ENCODE assay signal across 15 mouse cellular contexts in genomic region chr14:122823791-122824190, GRCm38 (mm10).
"Had no signal": no experiment of that assay in that cellular context is flagged by ENCODE, and none has a peak within 500 bp of the region (broad histone marks: within the 10 kb centered on the region; RNA-seq: fewer than 3 reads in every experiment).

No protein-coding gene starts in this region.

- H3K9ac ChIP-seq: neural tube, embryonic 15.5 days; stomach, embryonic 15.5 days had no signal

- H3K27ac ChIP-seq: neural tube, embryonic 15.5 days; stomach, embryonic 15.5 days; stomach, postnatal 0 days had no signal

- H3K36me3 ChIP-seq: neural tube, embryonic 15.5 days; stomach, embryonic 15.5 days had no signal

- H3K4me2 ChIP-seq: neural tube, embryonic 15.5 days; stomach, embryonic 15.5 days had no signal

- DNase-seq: retina, postnatal 1 day; right cerebral cortex, adult 18-20 months; right cerebral cortex, postnatal 14 days; right cerebral cortex, postnatal 25 days; right cerebral cortex, postnatal 4 days; spleen, adult 18-20 months; thymus, adult 18-20 months; thymus, adult 2 months; thymus, postnatal 14 days; thymus, postnatal 25 days; thymus, postnatal 36 days; thymus, postnatal 4 days had no signal

- H3K4me3 ChIP-seq: neural tube, embryonic 15.5 days; stomach, embryonic 15.5 days had no signal

- H3K4me1 ChIP-seq: stomach, embryonic 15.5 days had no signal

- H3K9me3 ChIP-seq: neural tube, embryonic 15.5 days; stomach, embryonic 15.5 days had no signal

- H3K27me3 ChIP-seq: neural tube, embryonic 15.5 days; stomach, embryonic 15.5 days had no signal
